Mouse (Mus musculus) urinary bladder, postnatal 14 days (tissue): ENCODE measurements around the gene Slc9a6.
A peak's percentile ranks its signal among the peaks of the same experiment; 100 is the strongest.

Source experiments
- DNase-seq: peaks from one replicate; pipeline ENCODE4 v3.0.0; 2021; ENCODE audit warnings: low spot score

Slc9a6 gene

DNA sequence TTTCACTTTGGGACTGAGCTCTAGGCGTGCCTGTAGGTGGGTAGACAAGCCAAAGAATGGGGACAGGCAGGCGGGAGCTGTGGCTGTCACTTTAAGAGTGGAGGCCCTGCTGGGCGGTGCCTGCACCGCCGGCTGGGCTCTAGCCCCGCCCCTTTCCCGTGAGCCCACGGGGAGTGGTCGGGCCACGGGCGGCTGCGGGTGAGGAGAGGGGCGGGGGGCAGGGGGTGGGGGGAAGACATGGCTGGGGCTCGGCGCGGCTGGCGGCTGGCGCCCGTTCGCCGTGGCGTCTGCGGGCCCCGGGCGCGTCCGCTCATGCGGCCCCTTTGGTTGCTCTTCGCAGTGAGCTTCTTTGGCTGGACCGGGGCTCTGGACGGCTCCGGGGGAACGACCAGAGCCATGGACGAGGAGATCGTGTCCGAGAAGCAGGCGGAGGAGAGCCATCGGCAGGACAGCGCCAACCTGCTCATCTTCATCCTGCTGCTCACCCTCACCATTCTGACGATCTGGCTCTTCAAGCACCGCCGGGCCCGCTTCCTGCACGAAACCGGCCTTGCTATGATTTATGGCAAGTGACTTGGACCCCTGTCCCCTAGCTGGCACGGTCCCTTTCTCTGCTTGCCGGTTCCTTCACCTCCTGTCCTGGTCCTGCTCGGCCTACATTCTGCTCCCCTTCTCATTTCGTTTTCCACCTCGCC lies at the start of gene Slc9a6:
Slc9a6 (plus strand) TSS at position 135 of the 695 bp plus-strand sequence.
- DNase-seq, result peak; percentile 68

GRCm38 (mm10) chrX:56572465-56572864 lies 37.1 kb upstream of the Slc9a6 start:
- DNase-seq, result peak; percentile 5

DNA sequence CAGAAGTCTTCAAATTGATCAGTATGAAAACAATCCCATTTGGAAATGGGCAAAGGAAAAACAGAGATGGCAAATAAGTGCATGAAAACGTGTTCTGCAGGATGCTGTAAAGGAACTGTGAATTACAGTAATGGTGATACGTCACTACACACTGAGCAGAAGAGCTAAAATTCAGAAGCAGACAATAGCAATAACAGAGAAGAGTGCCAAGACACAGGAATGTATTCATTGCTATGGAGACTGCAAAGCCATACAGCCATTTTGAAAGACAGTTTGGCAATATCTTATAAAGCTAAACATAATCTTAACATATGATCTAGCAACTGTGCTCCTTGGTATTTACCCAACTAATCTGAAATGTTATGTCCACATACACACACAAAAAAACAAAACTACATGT lies 31.4 kb upstream of the Slc9a6 start:
- DNase-seq, result no peak

- DNase-seq, result no peak
Measured at GRCm38 (mm10) chrX:56597219-56597886, 12.2 kb upstream of the Slc9a6 start.

GRCm38 (mm10) chrX:56597887-56598640 lies 11.5 kb upstream of the Slc9a6 start, which contains the start of gene Mmgt1:
TSS of gene Mmgt1 (minus strand) at chrX:56598069.
- DNase-seq, result peak; percentile 91

DNA sequence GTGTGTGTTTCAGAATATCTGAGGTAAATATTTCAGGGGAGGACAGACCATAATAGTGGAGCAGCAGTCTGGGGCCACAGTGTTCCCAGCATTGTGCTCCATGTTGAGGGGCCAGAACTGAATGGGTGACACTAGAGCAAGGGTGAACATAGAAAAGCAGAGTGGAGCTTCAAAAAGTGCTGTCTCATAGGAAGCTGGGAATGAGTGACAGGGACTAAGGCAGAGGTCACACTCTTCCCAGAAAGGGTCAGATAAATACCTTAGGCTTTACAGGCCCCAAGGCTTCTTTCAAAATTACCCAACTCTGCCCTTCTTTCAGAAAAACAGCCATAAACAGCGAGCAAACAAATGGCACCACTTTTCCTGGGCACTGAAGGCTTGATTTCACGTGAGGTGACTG lies 3.0 kb upstream of the Slc9a6 start:
- no peak for DNase-seq

DNA sequence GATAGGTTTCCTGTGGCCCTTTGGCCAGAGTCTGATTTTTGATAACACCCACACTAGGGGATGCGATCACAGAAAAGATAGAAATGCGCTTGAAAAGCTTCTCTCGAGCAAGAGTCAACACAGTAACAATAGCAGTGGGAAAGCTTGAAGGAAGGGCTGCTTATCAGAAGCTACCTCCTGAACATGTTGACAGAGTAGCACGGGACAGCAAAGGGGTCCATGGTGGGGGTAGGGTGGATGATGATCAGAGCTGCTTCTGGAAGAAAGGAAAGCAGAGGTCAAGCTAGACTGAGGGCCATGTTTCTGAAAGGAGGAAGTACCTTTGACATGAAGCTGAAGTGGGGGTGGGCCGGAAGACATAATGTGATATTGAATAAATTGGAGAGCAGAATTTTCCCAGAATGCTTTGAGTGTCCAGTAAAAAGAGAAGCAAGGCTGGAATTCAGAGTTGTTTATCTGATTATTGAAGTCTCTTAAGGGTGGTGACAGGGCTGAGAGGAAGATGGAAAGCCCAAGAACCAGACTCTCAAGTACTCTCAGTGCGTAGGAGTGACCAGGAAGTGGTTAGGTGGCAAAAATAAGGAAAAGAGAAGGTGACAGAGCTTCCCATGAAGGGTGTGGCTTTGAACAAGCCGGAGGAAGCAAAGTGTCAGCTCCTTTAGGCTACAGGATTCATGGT lies 2.4 kb upstream of the Slc9a6 start:
- no peak for DNase-seq

DNA sequence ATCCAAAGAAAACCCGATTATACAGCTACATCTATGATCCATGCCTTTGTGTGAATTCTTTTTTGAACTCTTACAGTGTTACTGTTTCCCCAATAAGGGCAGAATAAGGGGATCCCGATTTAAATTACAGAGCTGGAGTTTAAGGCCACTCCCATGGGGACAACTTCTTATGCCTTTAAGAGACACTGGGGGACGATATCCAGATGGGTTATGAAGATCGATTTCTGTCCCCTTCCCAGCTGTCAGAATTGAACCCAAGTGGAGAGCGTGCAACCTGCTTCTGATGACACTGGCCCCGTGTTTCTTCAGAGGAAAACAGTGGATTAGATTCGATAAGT lies 303 bp upstream of the Slc9a6 start:
- no peak for DNase-seq

- no peak for DNase-seq
Measured at GRCm38 (mm10) chrX:56610318-56610694, 749 bp downstream of the Slc9a6 start.

DNA sequence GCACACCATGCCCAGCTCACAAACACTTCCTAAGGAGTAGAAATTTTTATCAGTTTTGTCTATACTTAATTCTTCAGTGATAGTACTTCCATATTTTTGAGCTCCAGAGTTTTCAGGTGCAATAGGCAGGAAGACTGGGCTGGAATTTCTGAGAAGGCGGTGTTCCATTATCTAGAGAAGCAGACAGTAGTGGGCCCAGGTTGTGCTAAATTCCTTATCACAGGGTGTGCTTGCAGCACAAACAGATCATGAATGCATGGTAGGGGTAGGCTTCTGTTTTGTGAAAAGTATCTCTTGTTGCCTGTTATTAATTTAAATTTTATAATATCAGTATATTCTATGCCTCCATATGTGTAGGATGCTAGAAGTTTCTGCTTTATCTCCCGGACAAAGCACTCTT lies 5.7 kb downstream of the Slc9a6 start:
- no peak for DNase-seq

DNA sequence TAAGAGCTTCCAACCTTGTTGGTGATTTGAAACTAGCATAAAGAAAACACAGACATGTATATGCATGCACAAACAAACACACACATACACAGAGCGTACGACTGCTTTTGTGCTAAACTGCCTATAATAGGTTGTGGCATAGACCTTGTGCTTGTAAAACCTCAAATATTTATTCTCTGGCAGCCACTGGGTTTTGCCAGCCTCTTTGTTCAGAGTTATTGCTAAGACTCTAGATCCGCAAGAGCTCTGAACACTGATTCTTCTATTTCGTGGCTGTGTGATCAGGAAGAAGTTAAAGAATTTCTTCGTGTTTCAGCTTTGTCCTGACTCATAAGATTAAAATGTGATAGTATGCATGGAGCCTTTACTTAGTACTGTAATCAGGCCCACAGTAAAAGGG lies 26.6 kb downstream of the Slc9a6 start:
- no peak for DNase-seq

DNA sequence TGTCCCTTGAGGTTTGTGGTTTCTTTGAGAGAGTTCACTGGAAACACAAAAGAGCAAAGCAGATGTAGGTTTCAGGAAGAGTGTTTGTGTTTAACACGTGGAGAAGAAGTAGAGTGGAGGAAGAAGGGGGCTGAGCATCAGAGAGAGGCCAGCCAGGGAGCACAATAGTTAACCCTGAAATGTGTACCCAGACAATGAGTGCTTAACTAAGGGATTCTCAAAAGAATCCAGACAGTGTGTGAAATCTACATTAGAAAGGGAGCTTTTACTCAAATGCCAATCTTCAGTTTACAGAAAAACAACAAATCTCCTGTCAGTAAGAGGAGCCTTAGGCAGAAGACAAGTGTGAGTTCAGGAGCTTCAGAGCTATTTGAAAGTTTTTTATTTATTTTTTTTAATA lies 30.5 kb downstream of the Slc9a6 start:
- no peak for DNase-seq

DNA sequence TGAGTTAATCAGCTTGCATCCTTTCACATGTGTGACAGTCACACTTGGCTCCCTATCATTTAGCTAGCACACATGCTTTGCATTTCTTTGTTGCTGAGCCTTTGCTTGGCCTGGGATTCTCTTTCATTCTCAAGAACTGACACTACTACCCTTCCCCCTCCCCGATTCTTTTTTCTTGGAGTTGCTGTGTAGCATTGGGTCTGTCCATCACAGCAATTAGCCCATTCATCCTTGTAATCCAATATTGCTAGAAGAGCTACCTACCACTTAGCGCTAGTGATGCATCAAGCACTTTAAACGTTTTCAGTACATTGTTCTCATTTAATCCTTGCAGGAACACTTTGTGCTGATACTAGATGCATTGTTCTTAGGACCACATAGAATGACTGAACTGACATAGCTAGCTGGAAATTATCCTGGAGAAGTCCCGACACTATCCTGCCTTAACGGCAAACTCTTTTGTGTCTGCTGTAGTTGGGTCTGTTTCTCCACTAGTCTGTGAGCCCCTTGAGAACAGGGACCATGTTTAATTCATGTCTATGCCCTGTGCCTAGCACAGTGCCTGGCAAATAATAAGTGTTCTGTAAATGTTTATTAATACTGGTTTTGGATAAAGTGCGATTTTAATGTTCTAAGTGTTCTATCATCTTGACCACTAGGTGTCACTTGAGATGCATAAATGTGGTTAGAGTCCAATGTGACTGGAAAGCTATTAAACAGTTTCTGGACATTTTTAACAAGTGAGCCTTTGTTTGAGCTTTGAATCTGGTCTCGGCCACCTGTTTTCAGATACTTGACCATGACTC lies 40.2 kb downstream of the Slc9a6 start:
- DNase-seq, result no peak

GRCm38 (mm10) chrX:56650355-56650652 lies 40.7 kb downstream of the Slc9a6 start:
- no peak for DNase-seq

DNA sequence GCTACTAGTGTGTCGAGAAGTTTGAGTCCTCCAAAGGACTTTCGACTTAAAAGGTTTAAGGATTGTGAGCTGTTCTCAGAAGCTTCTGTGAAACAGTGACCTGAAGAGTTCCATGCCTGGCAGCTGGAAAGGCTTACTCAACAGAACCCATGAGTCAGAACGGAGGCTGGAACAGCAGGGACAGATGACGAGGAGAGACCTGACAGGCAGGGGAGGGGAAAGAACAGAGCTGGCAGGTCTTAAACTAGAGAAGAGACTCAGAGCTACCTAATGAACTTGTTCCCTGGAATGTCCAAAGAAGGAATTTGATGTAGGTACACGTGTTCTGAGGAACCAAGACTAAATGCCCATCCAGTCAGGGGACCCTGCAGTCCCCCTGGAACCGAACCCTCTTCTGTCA lies 41.3 kb downstream of the Slc9a6 start:
- DNase-seq, result peak; percentile 57

DNA sequence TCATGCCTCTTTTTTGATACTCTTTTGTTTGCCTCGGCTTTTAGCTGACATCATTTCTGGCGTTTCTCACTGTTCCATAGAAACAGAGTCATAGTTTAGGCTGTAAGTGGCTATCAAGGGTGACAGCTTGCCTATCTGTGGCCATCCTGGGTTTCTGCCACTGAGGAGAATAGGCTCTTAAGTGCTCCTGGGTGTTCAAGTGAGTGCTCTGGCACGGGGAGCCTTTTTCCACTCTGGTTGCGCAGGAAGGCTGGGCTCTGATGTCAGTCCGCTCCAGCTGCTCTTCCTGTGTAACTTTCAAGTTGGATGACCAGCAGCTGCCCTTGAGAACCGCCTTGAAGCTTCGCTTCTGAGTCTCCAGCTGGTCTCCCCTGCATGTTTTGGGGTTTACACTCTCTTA lies 42.2 kb downstream of the Slc9a6 start:
- DNase-seq, result peak; percentile 41

GRCm38 (mm10) chrX:56655686-56656085 lies 46.1 kb downstream of the Slc9a6 start:
- no peak for DNase-seq

GRCm38 (mm10) chrX:56659286-56659685 lies 49.7 kb downstream of the Slc9a6 start:
- DNase-seq, result no peak

- DNase-seq, result no peak
Measured at GRCm38 (mm10) chrX:56661143-56661542, 51.6 kb downstream of the Slc9a6 start.

- DNase-seq, result no peak
Measured at GRCm38 (mm10) chrX:56662316-56662715, 52.8 kb downstream of the Slc9a6 start.

GRCm38 (mm10) chrX:56663377-56663776 lies 53.8 kb downstream of the Slc9a6 start:
- DNase-seq, result no peak
